ENCODE assay signal across 8 mouse cellular contexts in the genomic region with DNA sequence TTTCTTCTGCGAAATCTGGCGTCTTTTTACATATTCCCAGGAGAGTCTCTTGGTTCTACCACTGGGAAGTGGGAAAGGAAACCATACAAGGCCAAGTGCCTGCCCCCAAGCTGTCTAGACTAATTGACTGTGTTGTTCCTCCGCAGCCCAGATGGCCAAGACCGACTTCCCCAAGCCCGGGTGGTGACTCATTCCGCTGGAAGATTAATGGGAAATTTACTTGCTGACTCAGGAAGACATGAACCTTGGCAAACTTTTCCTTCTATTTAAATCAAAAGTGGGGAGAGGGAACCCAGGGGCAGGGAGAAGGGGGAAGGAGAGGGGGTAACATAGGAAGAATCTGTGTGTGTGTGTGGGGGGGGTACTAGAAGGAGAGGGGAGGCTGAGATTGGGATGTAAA. TPM values are rescaled to one million over a fixed set of nuclear protein-coding genes. Genes with fewer than 3 reads are reported as not detected.
DNase-seq lines count a peak whose midpoint lies in the region; ATAC-seq lines count a peak whose summit lies in the region.

No protein-coding gene starts in this region.

- peak; percentile 52 for DNase-seq in forebrain, embryonic 14.5 days (ENCODE audit: low spot score)
- DNase-seq in cerebellum, adult 18-20 months, result peak; percentile 14 to 32
- peak; percentile 73 for DNase-seq in gastrocnemius, postnatal 25 days
- peak; percentile 78 for DNase-seq in limb, embryonic 10.5 days (ENCODE audit: low spot score)

- 0 out of 2 replicates have a peak, but pooled peaks have one; percentile 46 for ATAC-seq in forebrain, embryonic 14.5 days
- no peak for ATAC-seq in forebrain, embryonic 15.5 days (replicated peaks)
- ATAC-seq in intestine, embryonic 15.5 days, result peak; percentile 82
- ATAC-seq in neural tube, embryonic 15.5 days (ENCODE audit: low FRiP score), result no peak
- no peak for ATAC-seq in activated CD4-positive, CD25-positive, alpha-beta regulatory T cell, adult 4 months

- H3K27ac ChIP-seq in forebrain, embryonic 14.5 days (ENCODE audit: low read depth, low read length), result no peak overlapping the region
- H3K27ac ChIP-seq in forebrain, embryonic 15.5 days (replicated peaks), result no peak overlapping the region
- no peak overlapping the region for H3K27ac ChIP-seq in intestine, embryonic 15.5 days
- H3K27ac ChIP-seq in limb, embryonic 10.5 days, result no peak overlapping the region; the same call in 1 of the 2 replicates
- H3K27ac ChIP-seq in neural tube, embryonic 15.5 days (replicated peaks), result no peak overlapping the region

- H3K4me2 ChIP-seq in forebrain, embryonic 14.5 days (ENCODE audit: low read length), result no peak overlapping the region
- no peak overlapping the region for H3K4me2 ChIP-seq in forebrain, embryonic 15.5 days (replicated peaks)
- H3K4me2 ChIP-seq in intestine, embryonic 15.5 days (replicated peaks), result no peak overlapping the region
- H3K4me2 ChIP-seq in neural tube, embryonic 15.5 days, result peak overlapping the region; percentile 15; the same call in 1 of the 2 replicates

- no peak overlapping the region for H3K4me3 ChIP-seq in forebrain, embryonic 14.5 days (ENCODE audit: low read depth, low read length)
- H3K4me3 ChIP-seq in forebrain, embryonic 15.5 days, result no peak overlapping the region
- H3K4me3 ChIP-seq in intestine, embryonic 15.5 days (replicated peaks), result no peak overlapping the region
- H3K4me3 ChIP-seq in limb, embryonic 10.5 days, result no peak overlapping the region
- H3K4me3 ChIP-seq in neural tube, embryonic 15.5 days (replicated peaks), result no peak overlapping the region

- no peak overlapping the region for H3K9ac ChIP-seq in forebrain, embryonic 14.5 days (ENCODE audit: low read length)
- H3K9ac ChIP-seq in forebrain, embryonic 15.5 days (replicated peaks), result no peak overlapping the region
- H3K9ac ChIP-seq in intestine, embryonic 15.5 days, result no peak overlapping the region
- H3K9ac ChIP-seq in neural tube, embryonic 15.5 days (replicated peaks), result no peak overlapping the region

- no peaks in the 10 kb centered on the region for H3K9me3 ChIP-seq in forebrain, embryonic 14.5 days (replicated peaks; ENCODE audit: control insufficient read depth, low read length)
- H3K9me3 ChIP-seq in forebrain, embryonic 15.5 days, result no peaks in the 10 kb centered on the region
- no peaks in the 10 kb centered on the region for H3K9me3 ChIP-seq in intestine, embryonic 15.5 days
- H3K9me3 ChIP-seq in limb, embryonic 10.5 days (replicated peaks), result no peaks in the 10 kb centered on the region
- H3K9me3 ChIP-seq in neural tube, embryonic 15.5 days (replicated peaks), result no peaks in the 10 kb centered on the region

- WGBS in forebrain, embryonic 14.5 days, result 67% methylated on average over 6 of the region's 6 CpGs
- 54% methylated on average over 6 of the region's 6 CpGs for WGBS in forebrain, embryonic 15.5 days
- WGBS in intestine, embryonic 15.5 days, result 15% methylated on average over 6 of the region's 6 CpGs
- 14% methylated on average over 6 of the region's 6 CpGs for WGBS in limb, embryonic 10.5 days
- WGBS in neural tube, embryonic 15.5 days, result 18% methylated on average over 6 of the region's 6 CpGs

- H3K27me3 ChIP-seq in forebrain, embryonic 14.5 days (replicated peaks; ENCODE audit: control insufficient read depth, insufficient read depth, low read length), result no peaks in the 10 kb centered on the region
- H3K27me3 ChIP-seq in forebrain, embryonic 15.5 days, result no peaks in the 10 kb centered on the region
- no peaks in the 10 kb centered on the region for H3K27me3 ChIP-seq in intestine, embryonic 15.5 days (replicated peaks)
- no peaks in the 10 kb centered on the region for H3K27me3 ChIP-seq in limb, embryonic 10.5 days (ENCODE audit: low read depth, poor library complexity, severe bottlenecking)
- H3K27me3 ChIP-seq in neural tube, embryonic 15.5 days (replicated peaks), result no peaks in the 10 kb centered on the region

- no peaks in the 10 kb centered on the region for H3K36me3 ChIP-seq in forebrain, embryonic 14.5 days (ENCODE audit: control insufficient read depth, insufficient read depth, low read length)
- no peaks in the 10 kb centered on the region for H3K36me3 ChIP-seq in forebrain, embryonic 15.5 days
- H3K36me3 ChIP-seq in intestine, embryonic 15.5 days, result no peaks in the 10 kb centered on the region
- no peaks in the 10 kb centered on the region for H3K36me3 ChIP-seq in limb, embryonic 10.5 days
- no peaks in the 10 kb centered on the region for H3K36me3 ChIP-seq in neural tube, embryonic 15.5 days

- H3K4me1 ChIP-seq in forebrain, embryonic 14.5 days (ENCODE audit: control insufficient read depth, insufficient read depth, low read length), result no peaks in the 10 kb centered on the region
- H3K4me1 ChIP-seq in forebrain, embryonic 15.5 days, result no peaks in the 10 kb centered on the region
- H3K4me1 ChIP-seq in intestine, embryonic 15.5 days (replicated peaks), result peaks cover under 1% of the 10 kb centered on the region
- peaks cover 36% of the 10 kb centered on the region for H3K4me1 ChIP-seq in limb, embryonic 10.5 days
- peaks cover 2% of the 10 kb centered on the region; the same call in 1 of the 2 replicates for H3K4me1 ChIP-seq in neural tube, embryonic 15.5 days

RNA-seq across cellular contexts. Expression of a gene that starts 9.4 kb away (rescaled TPM):
- 16.2 and 17.7 TPM in 2 replicates for polyA plus RNA-seq in forebrain, embryonic 14.5 days (2014; fragmentation: Nextera tagmentation; extraction: Ambion mirVana)
- 18.2 and 19.9 TPM in 2 replicates for polyA plus RNA-seq in forebrain, embryonic 15.5 days (2015; fragmentation: Nextera tagmentation; extraction: Ambion mirVana)
- total RNA-seq in gastrocnemius, postnatal 25 days (2021), result 10 to 100 TPM; 44.2 to 45.6 TPM
- polyA plus RNA-seq in intestine, embryonic 15.5 days (2015; fragmentation: Nextera tagmentation; extraction: Ambion mirVana), result 61.3 and 76.7 TPM in 2 replicates
- 53.0 and 56.0 TPM in 2 replicates for polyA plus RNA-seq in limb, embryonic 10.5 days (2016; fragmentation: Nextera tagmentation; extraction: Ambion mirVana)
- 29.1 and 29.8 TPM in 2 replicates for polyA plus RNA-seq in neural tube, embryonic 15.5 days (2015; fragmentation: Nextera tagmentation; extraction: Ambion mirVana)
- polyA plus RNA-seq in activated CD4-positive, CD25-positive, alpha-beta regulatory T cell, adult 4 months (2017; shearing (Covaris generic)), result 10 to 100 TPM; 44.3 to 71.5 TPM

Comparison
In these comparisons a context has a peak if more than half of its experiments do, and no peak if none do; other contexts are left out.
1. ATAC-seq: peak in forebrain, embryonic 14.5 days (single experiment) and intestine, embryonic 15.5 days (single experiment); none in forebrain, embryonic 15.5 days (single experiment), neural tube, embryonic 15.5 days (single experiment) and activated CD4-positive, CD25-positive, alpha-beta regulatory T cell, adult 4 months (single experiment).
2. DNase-seq: peak in every context shown above with its lines; median percentile 78 in limb, embryonic 10.5 days; 73 in gastrocnemius, postnatal 25 days; 52 in forebrain, embryonic 14.5 days; 23 in cerebellum, adult 18-20 months.